Mouse (Mus musculus) embryonic facial prominence, embryonic 15.5 days (tissue): ENCODE data around the gene Ggn. TPM values are rescaled to one million over a fixed set of nuclear protein-coding genes. Genes with fewer than 3 reads are reported as not detected.

ENCODE experiments used
- ATAC-seq: fragments of 200-750 bp; cut with Nextera tagmentation; 2 replicates; pipeline ENCODE4 v1.8.0; 2017; ENCODE audit warnings: low read depth, moderate TSS enrichment; ENCODE audit not compliant: insufficient number of reproducible peaks, low FRiP score, low TSS enrichment
- H3K27ac ChIP-seq: fragments of 300-500 bp; sonication (generic); replicated peaks from 2 replicates; pipeline ENCODE4 v1.5.1; 2015; ENCODE audit warnings: mild to moderate bottlenecking, inconsistent platforms
- H3K27me3 ChIP-seq: fragments of 300-500 bp; sonication (generic); 2 replicates; pipeline ENCODE4 v1.6.1; 2015; ENCODE audit warnings: inconsistent platforms
- H3K36me3 ChIP-seq: fragments of 300-500 bp; sonication (generic); 2 replicates; pipeline ENCODE4 v1.6.1; 2015; ENCODE audit warnings: mild to moderate bottlenecking, inconsistent platforms
- H3K4me1 ChIP-seq: fragments of 300-500 bp; sonication (generic); 2 replicates; pipeline ENCODE4 v1.6.1; 2015; ENCODE audit warnings: inconsistent platforms
- H3K4me2 ChIP-seq: fragments of 300-500 bp; sonication (generic); replicated peaks from 2 replicates; pipeline ENCODE4 v1.6.1; 2015; ENCODE audit warnings: mild to moderate bottlenecking, inconsistent platforms
- H3K4me3 ChIP-seq: fragments of 300-500 bp; sonication (generic); replicated peaks from 2 replicates; pipeline ENCODE4 v1.5.1; 2015; ENCODE audit warnings: mild to moderate bottlenecking, inconsistent platforms
- H3K9ac ChIP-seq: fragments of 300-500 bp; sonication (generic); 2 replicates; pipeline ENCODE4 v1.6.1; 2015; ENCODE audit warnings: inconsistent platforms
- H3K9me3 ChIP-seq: fragments of 300-500 bp; sonication (generic); replicated peaks from 2 replicates; pipeline ENCODE4 v1.6.1; 2016; ENCODE audit warnings: inconsistent platforms
- WGBS: fragments of 180-500 bp; shearing (Covaris S2); methylation state at CpG from one replicate; pipeline ENCODE4 v1.1.7; 2015; 5-methylcytosine and 5-hydroxymethylcytosine counted together
- polyA plus RNA-seq: library from polyadenylated mRNA; unstranded; fragments of >200 nt; fragmentation: Nextera tagmentation; extraction: Ambion mirVana; gene quantifications from 2 replicates; pipeline ENCODE4 v1.2.1, GENCODE M21; 2015

Gene Ggn
- polyA plus RNA-seq, 1 experiment from 2014 or later = 0.69 TPM

DNA sequence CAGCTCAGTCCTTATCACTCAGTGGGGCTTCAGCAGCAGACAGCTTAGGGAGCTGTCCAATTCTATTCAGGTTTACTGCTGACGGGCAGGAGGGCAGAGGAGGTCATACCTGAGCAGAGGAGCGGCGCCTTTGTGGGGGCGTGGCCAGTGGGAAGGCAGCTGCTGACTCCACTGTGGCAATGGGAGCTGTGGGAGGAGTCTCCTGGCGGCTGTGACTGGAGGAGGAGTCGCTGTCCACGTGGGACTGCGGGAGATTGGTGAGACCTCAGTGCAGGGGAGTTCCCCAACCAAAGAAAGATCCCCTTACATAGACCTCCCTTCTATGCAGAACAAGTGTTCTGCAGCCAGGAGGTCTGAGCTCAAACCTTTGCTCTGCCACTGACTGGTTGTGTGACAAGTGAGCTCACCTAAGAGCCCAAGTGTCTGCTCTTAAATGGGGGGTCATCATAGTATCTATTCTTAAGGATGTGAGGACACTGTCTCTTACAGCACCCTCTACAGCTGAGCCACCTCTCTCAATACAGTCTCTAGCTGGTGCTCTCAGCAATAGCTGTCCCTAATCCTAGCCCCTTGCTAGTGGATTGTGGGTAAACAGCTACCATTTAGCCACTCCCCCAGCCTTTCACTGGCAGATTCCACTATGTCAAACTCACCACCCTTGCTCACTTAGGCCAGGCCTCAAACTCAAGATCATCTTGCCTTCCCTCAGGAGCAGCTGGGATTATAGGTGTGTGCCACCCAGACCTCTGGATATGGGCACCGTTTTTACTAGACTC lies 7.1 kb upstream of the Ggn start:
- Histone ChIP-seq H3K27ac (no peak overlapping the region), H3K4me2 (no peak overlapping the region), H3K9ac (no peak overlapping the region), H3K9me3 (no peaks in the 10 kb centered on the region), H3K4me1 (peaks cover 8% of the 10 kb centered on the region; the same call in 1 of the 2 replicates), H3K36me3 (0 out of 2 replicates have a peak, but pooled peaks cover 2% of the 10 kb centered on the region), H3K27me3 (peaks cover 15% of the 10 kb centered on the region), H3K4me3 (no peak overlapping the region)
- 17% methylated on average over 9 of the region's 9 CpGs for WGBS
- peak; percentile 44; the same call in 1 of the 2 replicates for ATAC-seq

GRCm38 (mm10) chr7:29167656-29168055 lies 2.4 kb upstream of the Ggn start:
- no peak for ATAC-seq
- no peak overlapping the region for H3K9ac ChIP-seq
- WGBS = 21% methylated on average over 18 of the region's 19 CpGs
- H3K27me3 ChIP-seq = peaks cover 16% of the 10 kb centered on the region
- no peak overlapping the region for H3K4me2 ChIP-seq
- H3K27ac ChIP-seq = no peak overlapping the region
- H3K4me3 ChIP-seq = no peak overlapping the region
- H3K9me3 ChIP-seq = no peaks in the 10 kb centered on the region
- no peaks in the 10 kb centered on the region for H3K36me3 ChIP-seq
- peaks cover 48% of the 10 kb centered on the region for H3K4me1 ChIP-seq

- Histone ChIP-seq H3K27ac (no peak overlapping the region), H3K4me1 (peaks cover 44% of the 10 kb centered on the region), H3K36me3 (0 out of 2 replicates have a peak, but pooled peaks cover 1% of the 10 kb centered on the region), H3K27me3 (peaks cover 22% of the 10 kb centered on the region), H3K9me3 (no peaks in the 10 kb centered on the region), H3K9ac (no peak overlapping the region), H3K4me3 (peak overlapping the region; percentile 65), H3K4me2 (peak overlapping the region; percentile 88)
- ATAC-seq = no peak
- 6% methylated on average over 10 of the region's 10 CpGs for WGBS
Observed at GRCm38 (mm10) chr7:29168121-29168695, 1.8 kb upstream of the Ggn start.

- Histone ChIP-seq H3K36me3 (peaks cover 7% of the 10 kb centered on the region), H3K4me2 (peak overlapping the region; percentile 88), H3K4me3 (peak overlapping the region; percentile 65), H3K4me1 (peaks cover 44% of the 10 kb centered on the region), H3K27me3 (peaks cover 28% of the 10 kb centered on the region), H3K27ac (no peak overlapping the region), H3K9me3 (no peaks in the 10 kb centered on the region), H3K9ac (peak overlapping the region; percentile 57)
- no peak for ATAC-seq
- 0% methylated on average over 14 of the region's 14 CpGs for WGBS
Observed at GRCm38 (mm10) chr7:29168791-29169230, 1.2 kb upstream of the Ggn start.

DNA sequence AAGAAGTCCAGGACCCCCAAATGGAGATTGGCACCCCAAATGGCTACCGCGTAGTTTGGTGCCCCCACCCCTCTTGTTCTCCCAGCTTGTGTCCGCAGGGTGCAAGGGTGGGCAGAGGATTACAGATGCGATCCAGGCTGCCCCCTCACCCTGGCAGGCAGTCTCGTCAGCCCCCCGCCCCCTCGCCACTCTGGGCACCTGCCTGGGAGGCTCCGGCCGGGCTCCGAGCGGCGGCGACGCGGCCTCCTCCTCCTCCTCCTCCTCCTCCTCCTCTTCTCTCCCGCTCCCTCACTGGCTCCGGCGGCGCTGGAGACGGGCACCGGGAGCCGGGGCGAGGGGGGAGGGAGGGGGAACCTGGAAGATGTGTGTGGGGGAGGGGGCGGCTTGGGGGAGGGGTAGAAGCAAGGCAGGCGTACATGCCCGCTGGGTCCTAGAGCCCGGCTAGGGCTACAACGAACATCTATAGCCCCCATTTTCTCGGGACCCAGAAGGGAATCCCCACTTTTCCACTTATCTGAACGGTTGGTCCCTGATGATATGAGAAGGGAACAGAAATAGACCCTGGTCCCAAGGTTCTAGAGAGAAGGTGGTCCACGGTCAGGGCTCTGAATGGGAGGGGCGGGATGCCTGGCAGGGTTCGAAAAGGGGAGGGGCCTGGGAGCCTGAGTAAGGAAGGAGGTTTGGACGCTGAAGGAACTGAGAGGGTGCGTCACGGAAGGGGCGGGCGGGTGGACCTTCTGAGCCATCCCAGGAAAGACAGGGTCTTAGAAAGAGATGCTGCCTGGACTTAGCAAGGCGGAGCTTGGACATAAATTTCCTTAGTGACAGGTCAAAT lies 562 bp upstream of the Ggn start:
- ATAC-seq = peak; percentile 85
- peak overlapping the region; percentile 88 for H3K4me2 ChIP-seq
- H3K4me3 ChIP-seq = peak overlapping the region; percentile 65
- peak overlapping the region; percentile 82 for H3K27ac ChIP-seq
- whole genome bisulfite sequencing = 0% methylated on average over 30 of the region's 39 CpGs
- H3K9ac ChIP-seq = peak overlapping the region; percentile 57
- peaks cover 44% of the 10 kb centered on the region for H3K4me1 ChIP-seq
- peaks cover 13% of the 10 kb centered on the region for H3K36me3 ChIP-seq
- peaks cover 33% of the 10 kb centered on the region for H3K27me3 ChIP-seq
- no peaks in the 10 kb centered on the region for H3K9me3 ChIP-seq

- ATAC-seq = no peak
- peaks cover 44% of the 10 kb centered on the region for H3K4me1 ChIP-seq
- peak overlapping the region; percentile 88 for H3K4me2 ChIP-seq
- peaks cover 38% of the 10 kb centered on the region for H3K27me3 ChIP-seq
- H3K9ac ChIP-seq = peak overlapping the region; percentile 4; the same call in 1 of the 2 replicates
- H3K4me3 ChIP-seq = peak overlapping the region; percentile 65
- no peaks in the 10 kb centered on the region for H3K9me3 ChIP-seq
- no peak overlapping the region for H3K27ac ChIP-seq
- WGBS = under 1% methylated on average over 43 of the region's 43 CpGs
- H3K36me3 ChIP-seq = peaks cover 29% of the 10 kb centered on the region
Observed at GRCm38 (mm10) chr7:29170755-29171561, 948 bp downstream of the Ggn start.

DNA sequence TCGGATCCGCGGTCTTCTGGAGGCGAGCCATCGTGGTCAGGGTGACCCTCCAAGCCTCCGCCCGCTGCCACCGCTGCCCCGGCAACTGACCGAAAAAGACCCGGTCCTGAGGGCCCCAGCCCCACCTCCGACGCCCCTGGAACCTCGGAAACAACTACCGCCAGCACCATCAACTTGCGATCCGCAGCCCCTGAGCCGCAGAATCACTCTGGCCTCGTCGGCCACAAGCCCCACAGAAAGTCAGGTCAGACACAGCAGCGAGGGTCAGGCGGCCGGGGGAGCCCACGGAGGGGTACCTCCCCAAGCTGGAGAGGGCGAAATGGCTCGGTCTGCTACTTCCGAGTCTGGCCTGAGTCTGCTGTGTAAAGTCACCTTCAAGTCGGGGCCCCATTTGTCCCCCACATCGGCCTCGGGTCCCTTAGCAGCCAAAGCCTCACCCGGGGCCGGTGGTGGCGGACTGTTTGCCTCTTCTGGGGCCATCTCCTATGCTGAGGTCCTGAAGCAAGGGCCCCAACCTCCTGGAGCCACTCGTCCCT lies 1.6 kb downstream of the Ggn start:
- H3K27me3 ChIP-seq = peaks cover 38% of the 10 kb centered on the region
- H3K36me3 ChIP-seq = peaks cover 35% of the 10 kb centered on the region
- peaks cover 44% of the 10 kb centered on the region for H3K4me1 ChIP-seq
- H3K4me2 ChIP-seq = peak overlapping the region; percentile 88
- no peak for ATAC-seq
- H3K9me3 ChIP-seq = no peaks in the 10 kb centered on the region
- peak overlapping the region; percentile 4; the same call in 1 of the 2 replicates for H3K9ac ChIP-seq
- H3K4me3 ChIP-seq = peak overlapping the region; percentile 65
- 6% methylated on average over 34 of the region's 34 CpGs for WGBS
- no peak overlapping the region for H3K27ac ChIP-seq

DNA sequence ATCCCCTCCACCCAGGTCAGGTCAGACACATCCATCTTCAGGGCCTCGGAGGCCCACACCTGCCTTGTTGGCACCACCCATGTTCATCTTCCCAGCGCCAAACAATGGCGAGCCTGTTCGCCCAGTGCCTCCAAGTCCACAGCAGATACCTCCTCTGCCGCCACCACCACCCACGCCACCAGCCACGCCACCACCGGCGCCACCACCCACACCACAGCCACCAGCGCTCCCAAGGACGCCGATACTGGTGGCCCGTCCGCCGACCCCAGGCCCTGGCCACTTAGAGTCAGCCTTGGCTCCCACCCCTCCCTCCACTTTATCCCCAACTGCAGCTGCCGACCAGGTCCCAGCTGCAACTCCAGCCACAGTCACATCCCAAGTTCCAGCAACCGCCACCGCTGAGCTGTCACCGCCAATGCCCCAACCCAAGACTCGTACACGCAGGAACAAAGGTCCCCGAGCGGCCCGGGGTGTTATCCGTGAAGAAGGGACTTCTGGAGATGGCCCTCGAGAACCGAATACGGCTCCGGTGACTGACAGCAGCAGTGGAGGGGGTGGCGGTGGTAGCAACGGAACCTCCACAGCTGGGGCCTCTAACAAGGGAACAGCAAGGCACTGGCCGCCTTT lies 2.5 kb downstream of the Ggn start:
- Histone ChIP-seq H3K27me3 (peaks cover 38% of the 10 kb centered on the region), H3K4me2 (peak overlapping the region; percentile 88; the same call in 1 of the 2 replicates), H3K4me3 (peak overlapping the region; percentile 65), H3K9ac (no peak overlapping the region), H3K36me3 (peaks cover 42% of the 10 kb centered on the region), H3K27ac (no peak overlapping the region), H3K4me1 (peaks cover 44% of the 10 kb centered on the region), H3K9me3 (no peaks in the 10 kb centered on the region)
- 39% methylated on average over 32 of the region's 32 CpGs for WGBS
- ATAC-seq = no peak

DNA sequence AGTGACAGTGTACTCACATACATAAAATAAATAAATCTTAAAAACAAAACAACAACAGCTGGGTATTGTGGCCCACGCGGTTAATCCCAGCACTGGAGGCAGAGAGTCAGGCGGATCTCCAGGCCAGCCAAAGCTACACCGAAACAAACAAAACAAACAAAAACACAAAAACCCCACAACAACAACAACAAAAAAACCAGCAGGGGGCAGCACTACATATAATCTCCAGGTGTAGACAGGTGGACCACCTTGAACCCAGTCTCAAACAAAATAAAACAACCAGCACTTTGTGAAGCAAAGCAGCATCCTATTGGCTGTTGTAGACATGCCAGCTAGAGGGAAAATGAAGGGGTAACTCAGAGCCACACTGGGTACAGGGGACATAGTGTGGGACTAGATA lies 8.1 kb downstream of the Ggn start:
- peaks cover 17% of the 10 kb centered on the region for H3K27me3 ChIP-seq
- no peak overlapping the region for H3K9ac ChIP-seq
- no peak overlapping the region for H3K4me2 ChIP-seq
- no peaks in the 10 kb centered on the region for H3K9me3 ChIP-seq
- H3K4me1 ChIP-seq = peaks cover 17% of the 10 kb centered on the region
- ATAC-seq = no peak
- 89% methylated on average over 4 of the region's 4 CpGs for WGBS
- H3K27ac ChIP-seq = no peak overlapping the region
- H3K36me3 ChIP-seq = peaks cover 44% of the 10 kb centered on the region
- no peak overlapping the region for H3K4me3 ChIP-seq

DNA sequence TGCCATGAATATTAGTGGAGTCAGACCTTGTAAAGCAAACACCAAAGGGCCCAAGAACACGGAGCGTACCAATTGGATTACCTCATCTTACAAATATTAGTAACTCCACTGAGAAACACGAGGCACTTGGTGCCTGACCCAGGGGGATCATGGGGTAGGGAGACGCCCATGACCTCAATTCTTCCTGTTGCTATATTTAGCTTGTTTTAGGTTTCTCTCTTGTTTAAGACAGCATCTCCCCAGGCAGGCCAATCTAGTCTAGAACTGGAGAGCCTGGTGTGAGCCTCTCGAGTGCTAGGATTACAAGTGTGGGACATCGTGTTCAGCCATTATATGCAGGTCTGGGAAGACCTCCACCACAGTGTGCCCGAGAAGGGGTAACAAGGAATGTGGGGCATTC lies 9.3 kb downstream of the Ggn start:
- H3K27ac ChIP-seq = no peak overlapping the region
- no peaks in the 10 kb centered on the region for H3K9me3 ChIP-seq
- 28% methylated on average over 7 of the region's 7 CpGs for WGBS
- peaks cover 17% of the 10 kb centered on the region for H3K4me1 ChIP-seq
- 0 out of 2 replicates have a peak overlapping the region, but pooled peaks have one; percentile 64 for H3K9ac ChIP-seq
- H3K4me2 ChIP-seq = peak overlapping the region; percentile 75
- H3K27me3 ChIP-seq = peaks cover 6% of the 10 kb centered on the region; the same call in 1 of the 2 replicates
- no peak for ATAC-seq
- H3K4me3 ChIP-seq = peak overlapping the region; percentile 81
- H3K36me3 ChIP-seq = peaks cover 32% of the 10 kb centered on the region
